Mouse (Mus musculus): ENCODE results near the gene Lamp2.

DNA sequence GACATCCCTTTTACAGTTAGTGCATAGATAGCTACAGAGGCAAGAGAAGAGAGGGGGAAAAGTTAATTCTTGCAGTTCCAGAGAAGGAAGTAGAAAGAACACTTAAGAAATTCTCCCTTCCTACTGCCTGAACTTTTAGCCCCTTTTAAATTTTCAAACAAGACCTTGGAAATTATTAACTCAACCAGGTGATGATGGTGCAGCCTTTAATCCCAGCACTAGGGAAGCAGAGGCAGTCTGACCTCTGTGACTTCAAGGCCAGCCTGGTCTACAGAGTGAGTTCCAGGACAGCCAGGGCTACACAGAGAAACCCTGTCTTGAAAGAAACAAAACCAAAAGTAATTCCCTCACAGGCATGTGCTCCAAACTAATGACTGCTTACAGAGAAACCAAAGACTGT, 10.0 kb upstream of the Lamp2 start:
- TF ChIP-seq POLR2A (IDR thresholded peaks at IDR 0.05; ENCODE audit: extremely low read depth, insufficient read depth, low read length) = no peak
- no peak for TF ChIP-seq CTCF (IDR thresholded peaks at IDR 0.05; ENCODE audit: extremely low read depth, insufficient read depth, low read length)
